Mouse (Mus musculus): ENCODE results near the gene Mgat4e.

DNA sequence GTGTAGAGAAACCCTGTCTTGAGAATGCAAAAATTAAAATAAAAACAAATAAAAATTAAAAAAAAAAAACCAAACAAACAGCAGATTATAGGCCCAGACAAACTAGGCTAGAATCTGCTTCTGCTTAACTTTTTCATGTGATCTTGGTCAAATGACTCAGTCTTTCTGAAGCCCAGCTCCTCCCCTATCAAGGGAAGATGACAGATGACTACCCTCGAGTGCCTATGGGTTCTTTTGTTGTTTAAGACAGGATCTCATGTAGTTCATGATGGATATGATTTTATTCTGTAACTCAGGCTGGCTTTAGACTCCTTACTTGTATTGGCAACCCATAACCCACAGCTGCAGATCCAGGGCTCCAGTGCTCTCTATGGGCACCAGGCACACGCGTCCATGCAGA lies 2.4 kb upstream of the Mgat4e start:
- TF ChIP-seq POLR2A (IDR thresholded peaks at IDR 0.05; ENCODE audit: control insufficient read depth, low read depth, low read length) = no peak
- no peak for TF ChIP-seq CTCF (IDR thresholded peaks at IDR 0.05; ENCODE audit: control insufficient read depth, insufficient read depth, insufficient replicate concordance, low read depth, low read length)

Measured in testis, adult 2 months (tissue).